27 mouse cellular contexts compared by ENCODE assay signal in the genomic region with DNA sequence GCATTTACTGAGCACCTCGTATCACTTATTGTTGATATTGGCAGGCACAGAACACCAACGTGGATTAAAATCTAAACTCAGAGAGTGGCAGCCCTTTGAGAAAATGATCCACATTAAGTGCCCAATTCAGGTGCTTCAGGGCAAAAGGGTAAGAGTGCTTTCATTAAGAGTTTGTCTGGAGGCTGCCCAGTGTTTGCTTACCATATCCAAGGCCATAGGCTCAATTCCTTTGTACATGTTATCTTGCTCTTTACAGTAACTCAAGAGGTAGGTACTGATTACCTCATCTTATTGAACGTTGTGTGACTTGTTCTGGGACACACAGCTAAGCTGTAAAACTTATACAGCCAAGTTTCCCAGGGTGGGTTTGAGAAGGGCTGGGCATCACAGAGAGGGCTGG. TPM values are rescaled to one million over a fixed set of nuclear protein-coding genes. Genes with fewer than 3 reads are reported as not detected.
"Had no signal": no experiment of that assay in that cellular context is flagged by ENCODE, and none has a peak within 500 bp of the region (broad histone marks: within the 10 kb centered on the region; RNA-seq: fewer than 3 reads in every experiment).

No protein-coding gene starts in this region.

- H3K36me3 ChIP-seq: limb, embryonic 12.5 days; limb, embryonic 15.5 days; liver, embryonic 15.5 days; midbrain, embryonic 12.5 days; midbrain, embryonic 15.5 days; neural tube, embryonic 12.5 days; neural tube, embryonic 15.5 days had no signal

- DNase-seq: kidney, adult 18-20 months; kidney, adult 9 months; kidney, postnatal 25 days; layer of hippocampus, adult 9-11 months; layer of hippocampus, postnatal 36 days; left cerebral cortex, postnatal 4 days; lung, adult 18-20 months; right cerebral cortex, adult 18-20 months; right cerebral cortex, postnatal 14 days; right cerebral cortex, postnatal 4 days; thymus, postnatal 25 days had no signal

- H3K4me1 ChIP-seq: limb, embryonic 12.5 days; limb, embryonic 15.5 days; liver, embryonic 15.5 days; midbrain, embryonic 12.5 days; midbrain, embryonic 15.5 days; neural tube, embryonic 12.5 days; neural tube, embryonic 15.5 days had no signal

- H3K9ac ChIP-seq: limb, embryonic 12.5 days; limb, embryonic 15.5 days; liver, embryonic 15.5 days; midbrain, embryonic 12.5 days; midbrain, embryonic 15.5 days; neural tube, embryonic 12.5 days; neural tube, embryonic 15.5 days had no signal

- H3K27me3 ChIP-seq: limb, embryonic 12.5 days; limb, embryonic 15.5 days; liver, embryonic 15.5 days; midbrain, embryonic 12.5 days; midbrain, embryonic 15.5 days; neural tube, embryonic 12.5 days; neural tube, embryonic 15.5 days had no signal

- H3K4me3 ChIP-seq: layer of hippocampus, adult 2 months; left cerebral cortex, adult 2 months; limb, embryonic 12.5 days; limb, embryonic 15.5 days; liver, embryonic 15.5 days; midbrain, embryonic 12.5 days; midbrain, embryonic 15.5 days; neural tube, embryonic 12.5 days; neural tube, embryonic 15.5 days had no signal

- H3K9me3 ChIP-seq: limb, embryonic 12.5 days; limb, embryonic 15.5 days; liver, embryonic 15.5 days; midbrain, embryonic 12.5 days; midbrain, embryonic 15.5 days; neural tube, embryonic 12.5 days; neural tube, embryonic 15.5 days had no signal

- H3K4me2 ChIP-seq: limb, embryonic 12.5 days; limb, embryonic 15.5 days; liver, embryonic 11.5 days; liver, embryonic 15.5 days; midbrain, embryonic 12.5 days; midbrain, embryonic 15.5 days; neural tube, embryonic 12.5 days; neural tube, embryonic 15.5 days had no signal

- ATAC-seq: hindbrain, postnatal 0 days; inflammation-experienced regulatory T-cells, adult 6 months; midbrain, embryonic 15.5 days had no signal

- H3K27ac ChIP-seq: hindbrain, postnatal 0 days; layer of hippocampus, adult 2 months; left cerebral cortex, adult 2 months; limb, embryonic 12.5 days; limb, embryonic 15.5 days; liver, embryonic 15.5 days; macrophage; midbrain, embryonic 12.5 days; midbrain, embryonic 15.5 days; neural tube, embryonic 12.5 days; neural tube, embryonic 15.5 days had no signal

RNA-seq across cellular contexts. Expression of a gene that starts 56.0 kb away (rescaled TPM):
- total RNA-seq: hindbrain, postnatal 0 days; layer of hippocampus, adult 2 months; layer of hippocampus, postnatal 36 days; left cerebral cortex, adult 2 months; left cerebral cortex, postnatal 10 days; left cerebral cortex, postnatal 4 days; megakaryocyte, adult 5-6 weeks had no signal
- polyA plus RNA-seq: inflammation-experienced regulatory T-cells, adult 6 months; large intestine, adult 2 months; limb, embryonic 12.5 days; limb, embryonic 15.5 days; liver, embryonic 11.5 days; liver, embryonic 15.5 days; macrophage; midbrain, embryonic 12.5 days had no signal
